Mouse (Mus musculus): ENCODE results near the gene Aurkb. TPM values are rescaled to one million over a fixed set of nuclear protein-coding genes. Genes with fewer than 3 reads are reported as not detected.

The Aurkb gene
- polyA plus RNA-seq, 1 experiment from 2014 or later = 92.5 TPM

GRCm38 (mm10) chr11:69078041-69078440, 32.6 kb downstream of the Aurkb start:
- no peak overlapping the region for H3K4me3 ChIP-seq (ENCODE audit: low read depth, low read length)
- no peak overlapping the region for H3K9ac ChIP-seq (ENCODE audit: low read depth, low read length)
- no peaks in the 10 kb centered on the region for H3K27me3 ChIP-seq (replicated peaks; ENCODE audit: control insufficient read depth, insufficient read depth, low read length)
- H3K4me2 ChIP-seq (ENCODE audit: low read depth, low read length) = no peak overlapping the region
- ATAC-seq (ENCODE audit: low read depth) (no peak), DNase-seq (ENCODE audit: low spot score) (no peak)
- no peaks in the 10 kb centered on the region for H3K4me1 ChIP-seq (ENCODE audit: control insufficient read depth, insufficient read depth, low read length)
- H3K27ac ChIP-seq (replicated peaks; ENCODE audit: low read depth, low read length) = no peak overlapping the region
- WGBS = 78% methylated on average over 6 of the region's 6 CpGs
- no peaks in the 10 kb centered on the region for H3K9me3 ChIP-seq (ENCODE audit: control insufficient read depth, low read length)
- H3K36me3 ChIP-seq (ENCODE audit: control insufficient read depth, insufficient read depth, low read length) = no peaks in the 10 kb centered on the region

DNA sequence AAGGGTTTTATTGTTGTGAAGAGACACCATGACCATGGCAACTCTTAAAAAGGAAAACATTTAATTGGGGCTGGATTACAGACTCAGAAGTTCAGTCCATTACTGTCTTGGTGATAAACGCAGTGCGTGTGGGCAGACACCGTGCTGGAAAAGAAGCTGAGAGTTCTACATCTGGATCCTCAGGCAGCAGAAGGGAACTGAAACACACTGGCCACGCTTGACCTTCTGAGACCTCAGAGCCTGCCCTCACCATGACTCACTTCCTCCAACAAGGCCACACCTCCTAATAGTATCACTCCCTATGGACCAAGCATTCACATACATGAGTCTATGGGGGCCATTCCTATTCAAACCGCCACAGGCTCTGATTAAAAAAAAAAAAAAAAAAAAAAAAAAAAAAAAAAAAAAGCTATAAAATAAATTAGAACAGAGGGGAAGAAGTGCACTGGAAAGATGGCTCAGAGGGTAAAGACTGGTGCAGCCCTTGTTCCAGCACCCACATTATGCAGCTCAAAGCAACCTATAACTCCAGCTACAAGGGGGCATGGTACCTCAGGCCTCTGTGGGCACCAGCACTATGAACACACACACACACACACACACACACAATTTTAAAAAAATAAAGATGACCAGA, 33.5 kb downstream of the Aurkb start:
- no peaks in the 10 kb centered on the region for H3K4me1 ChIP-seq (ENCODE audit: control insufficient read depth, insufficient read depth, low read length)
- no peaks in the 10 kb centered on the region for H3K36me3 ChIP-seq (ENCODE audit: control insufficient read depth, insufficient read depth, low read length)
- H3K4me2 ChIP-seq (ENCODE audit: low read depth, low read length) = no peak overlapping the region
- H3K9ac ChIP-seq (ENCODE audit: low read depth, low read length) = no peak overlapping the region
- no peaks in the 10 kb centered on the region for H3K27me3 ChIP-seq (replicated peaks; ENCODE audit: control insufficient read depth, insufficient read depth, low read length)
- H3K9me3 ChIP-seq (ENCODE audit: control insufficient read depth, low read length) = no peaks in the 10 kb centered on the region
- 56% methylated on average over 5 of the region's 5 CpGs for WGBS
- DNase-seq (ENCODE audit: low spot score) (no peak), ATAC-seq (ENCODE audit: low read depth) (no peak)
- no peak overlapping the region for H3K27ac ChIP-seq (replicated peaks; ENCODE audit: low read depth, low read length)
- H3K4me3 ChIP-seq (ENCODE audit: low read depth, low read length) = no peak overlapping the region

DNA sequence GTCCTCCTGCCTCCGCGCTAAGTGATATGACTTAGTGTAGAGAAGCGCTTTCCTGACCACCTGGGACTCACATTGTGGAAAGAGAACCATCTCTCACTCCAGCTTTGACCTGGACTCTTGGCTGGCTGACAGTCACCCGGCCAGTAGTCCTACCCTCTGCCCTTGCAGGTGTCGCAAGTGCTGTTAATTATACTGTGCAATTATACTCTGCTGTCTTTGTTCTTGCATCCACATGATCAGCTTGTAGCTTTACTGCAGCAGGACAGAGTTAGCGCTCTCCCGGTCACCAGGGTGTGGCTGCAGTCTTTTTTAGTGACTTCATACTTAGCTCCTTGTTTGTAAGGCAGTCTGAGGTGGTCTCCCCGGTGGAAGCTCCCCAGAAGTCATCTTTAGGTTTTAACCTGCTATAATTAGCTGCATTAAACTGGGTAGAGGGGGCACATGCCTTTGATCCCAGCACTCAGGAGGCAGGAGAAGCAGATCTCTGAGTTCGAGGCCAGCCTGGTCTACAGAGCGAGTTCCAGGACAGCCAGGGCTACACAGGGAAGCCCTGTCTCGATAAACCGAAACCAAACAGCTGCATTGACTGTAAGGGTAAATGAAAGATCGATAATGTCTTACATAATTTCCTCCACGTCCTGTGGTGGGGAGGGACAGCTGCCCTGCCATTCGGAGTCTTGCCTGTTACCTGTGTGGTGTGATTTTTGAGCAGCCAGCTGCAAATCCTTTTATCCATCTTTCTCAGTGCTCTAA, 34.8 kb downstream of the Aurkb start:
- ATAC-seq (ENCODE audit: low read depth) (no peak), DNase-seq (ENCODE audit: low spot score) (no peak)
- H3K27me3 ChIP-seq (replicated peaks; ENCODE audit: control insufficient read depth, insufficient read depth, low read length) = no peaks in the 10 kb centered on the region
- H3K9me3 ChIP-seq (ENCODE audit: control insufficient read depth, low read length) = no peaks in the 10 kb centered on the region
- 80% methylated on average over 15 of the region's 15 CpGs for WGBS
- H3K9ac ChIP-seq (ENCODE audit: low read depth, low read length) = no peak overlapping the region
- no peak overlapping the region for H3K4me3 ChIP-seq (ENCODE audit: low read depth, low read length)
- H3K4me2 ChIP-seq (ENCODE audit: low read depth, low read length) = no peak overlapping the region
- H3K27ac ChIP-seq (replicated peaks; ENCODE audit: low read depth, low read length) = no peak overlapping the region
- H3K4me1 ChIP-seq (ENCODE audit: control insufficient read depth, insufficient read depth, low read length) = no peaks in the 10 kb centered on the region
- no peaks in the 10 kb centered on the region for H3K36me3 ChIP-seq (ENCODE audit: control insufficient read depth, insufficient read depth, low read length)

GRCm38 (mm10) chr11:69080855-69081222, 35.4 kb downstream of the Aurkb start:
- DNase-seq (ENCODE audit: low spot score) = no peak
- no peaks in the 10 kb centered on the region for H3K4me1 ChIP-seq (ENCODE audit: control insufficient read depth, insufficient read depth, low read length)
- no peak overlapping the region for H3K4me2 ChIP-seq (ENCODE audit: low read depth, low read length)
- no peaks in the 10 kb centered on the region for H3K9me3 ChIP-seq (ENCODE audit: control insufficient read depth, low read length)
- WGBS = 90% methylated on average over 8 of the region's 8 CpGs
- no peak overlapping the region for H3K27ac ChIP-seq (replicated peaks; ENCODE audit: low read depth, low read length)
- no peaks in the 10 kb centered on the region for H3K27me3 ChIP-seq (replicated peaks; ENCODE audit: control insufficient read depth, insufficient read depth, low read length)
- H3K9ac ChIP-seq (ENCODE audit: low read depth, low read length) = no peak overlapping the region
- no peaks in the 10 kb centered on the region for H3K36me3 ChIP-seq (ENCODE audit: control insufficient read depth, insufficient read depth, low read length)
- ATAC-seq (ENCODE audit: low read depth) = no peak
- H3K4me3 ChIP-seq (ENCODE audit: low read depth, low read length) = no peak overlapping the region

DNA sequence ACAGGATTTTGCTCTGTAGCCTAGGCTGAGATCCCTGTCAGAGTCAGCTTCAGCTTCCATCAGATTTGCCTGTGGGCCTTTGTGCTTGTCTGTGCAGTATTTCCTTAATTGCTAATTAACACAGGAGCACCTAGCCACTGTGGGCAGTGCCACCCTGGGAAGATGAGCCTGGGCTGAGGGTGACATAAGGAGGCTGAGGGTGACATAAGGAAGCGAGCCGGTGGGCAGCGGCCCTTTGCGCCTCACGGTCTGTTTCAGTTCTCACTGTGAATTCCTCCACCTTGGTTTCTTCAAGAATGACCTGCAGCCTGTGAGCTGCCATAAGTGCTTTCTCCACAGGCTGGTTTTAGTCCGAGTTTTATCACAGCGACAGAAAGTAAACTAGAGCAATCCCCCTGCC, 36.2 kb downstream of the Aurkb start:
- Histone ChIP-seq H3K4me3 (ENCODE audit: low read depth, low read length) (no peak overlapping the region), H3K9me3 (ENCODE audit: control insufficient read depth, low read length) (no peaks in the 10 kb centered on the region), H3K9ac (ENCODE audit: low read depth, low read length) (no peak overlapping the region), H3K4me2 (ENCODE audit: low read depth, low read length) (no peak overlapping the region), H3K27ac (replicated peaks; ENCODE audit: low read depth, low read length) (no peak overlapping the region), H3K27me3 (replicated peaks; ENCODE audit: control insufficient read depth, insufficient read depth, low read length) (no peaks in the 10 kb centered on the region), H3K36me3 (ENCODE audit: control insufficient read depth, insufficient read depth, low read length) (no peaks in the 10 kb centered on the region), H3K4me1 (ENCODE audit: control insufficient read depth, insufficient read depth, low read length) (no peaks in the 10 kb centered on the region)
- WGBS = 84% methylated on average over 7 of the region's 7 CpGs
- DNase-seq (ENCODE audit: low spot score) = no peak
- no peak for ATAC-seq (ENCODE audit: low read depth)

GRCm38 (mm10) chr11:69085608-69086007, 40.2 kb downstream of the Aurkb start:
- no peaks in the 10 kb centered on the region for H3K27me3 ChIP-seq (replicated peaks; ENCODE audit: control insufficient read depth, insufficient read depth, low read length)
- 77% methylated on average over 5 of the region's 6 CpGs for WGBS
- H3K4me2 ChIP-seq (ENCODE audit: low read depth, low read length) = no peak overlapping the region
- ATAC-seq (ENCODE audit: low read depth) = no peak
- H3K27ac ChIP-seq (replicated peaks; ENCODE audit: low read depth, low read length) = no peak overlapping the region
- no peaks in the 10 kb centered on the region for H3K9me3 ChIP-seq (ENCODE audit: control insufficient read depth, low read length)
- H3K4me3 ChIP-seq (ENCODE audit: low read depth, low read length) = no peak overlapping the region
- H3K9ac ChIP-seq (ENCODE audit: low read depth, low read length) = no peak overlapping the region
- DNase-seq (ENCODE audit: low spot score) = no peak
- H3K4me1 ChIP-seq (ENCODE audit: control insufficient read depth, insufficient read depth, low read length) = peaks cover 21% of the 10 kb centered on the region
- H3K36me3 ChIP-seq (ENCODE audit: control insufficient read depth, insufficient read depth, low read length) = peaks cover 11% of the 10 kb centered on the region

- H3K9me3 ChIP-seq (ENCODE audit: control insufficient read depth, low read length) = no peaks in the 10 kb centered on the region
- no peaks in the 10 kb centered on the region for H3K27me3 ChIP-seq (replicated peaks; ENCODE audit: control insufficient read depth, insufficient read depth, low read length)
- H3K36me3 ChIP-seq (ENCODE audit: control insufficient read depth, insufficient read depth, low read length) = peaks cover 15% of the 10 kb centered on the region
- DNase-seq (ENCODE audit: low spot score) = no peak
- H3K9ac ChIP-seq (ENCODE audit: low read depth, low read length) = no peak overlapping the region
- no peak overlapping the region for H3K4me3 ChIP-seq (ENCODE audit: low read depth, low read length)
- no peak overlapping the region for H3K4me2 ChIP-seq (ENCODE audit: low read depth, low read length)
- H3K4me1 ChIP-seq (ENCODE audit: control insufficient read depth, insufficient read depth, low read length) = peaks cover 21% of the 10 kb centered on the region
- WGBS = 65% methylated on average over 6 of the region's 6 CpGs
- no peak for ATAC-seq (ENCODE audit: low read depth)
- H3K27ac ChIP-seq (replicated peaks; ENCODE audit: low read depth, low read length) = peak overlapping the region; percentile 95; the same call in 1 of the 2 replicates
These were observed 40.9 kb downstream of the Aurkb start for GRCm38 (mm10) chr11:69086390-69086789.

DNA sequence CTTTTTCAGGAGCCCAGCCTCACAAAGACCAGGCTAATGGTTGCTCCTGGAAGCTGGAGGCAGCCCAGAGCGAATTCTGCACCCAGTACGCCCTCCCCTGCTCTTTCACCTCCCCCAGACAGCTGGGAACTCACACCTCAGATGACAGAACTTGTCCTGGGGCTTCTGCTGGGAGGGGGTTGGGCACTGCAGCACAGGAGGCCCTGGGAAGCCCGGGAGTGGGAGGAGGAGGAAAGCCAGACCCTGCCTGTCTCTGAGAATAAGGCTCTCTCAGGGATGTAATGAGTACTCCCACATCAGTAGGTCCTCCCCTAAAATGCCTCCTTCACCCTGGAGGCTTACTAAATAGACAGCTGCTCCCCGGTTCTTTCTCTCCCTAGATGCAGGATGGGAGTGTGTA, 41.6 kb downstream of the Aurkb start:
- Histone ChIP-seq H3K36me3 (ENCODE audit: control insufficient read depth, insufficient read depth, low read length) (peaks cover 22% of the 10 kb centered on the region), H3K9ac (ENCODE audit: low read depth, low read length) (no peak overlapping the region), H3K27ac (replicated peaks; ENCODE audit: low read depth, low read length) (peak overlapping the region; percentile 95), H3K4me2 (ENCODE audit: low read depth, low read length) (no peak overlapping the region), H3K27me3 (replicated peaks; ENCODE audit: control insufficient read depth, insufficient read depth, low read length) (no peaks in the 10 kb centered on the region), H3K4me1 (ENCODE audit: control insufficient read depth, insufficient read depth, low read length) (peaks cover 21% of the 10 kb centered on the region), H3K9me3 (ENCODE audit: control insufficient read depth, low read length) (no peaks in the 10 kb centered on the region), H3K4me3 (ENCODE audit: low read depth, low read length) (no peak overlapping the region)
- ATAC-seq (ENCODE audit: low read depth) = peak; percentile 24; the same call in 1 of the 2 replicates
- 28% methylated on average over 4 of the region's 4 CpGs for WGBS
- DNase-seq (ENCODE audit: low spot score) = peak; percentile 56

GRCm38 (mm10) chr11:69087597-69087996, 42.1 kb downstream of the Aurkb start:
- Histone ChIP-seq H3K27ac (replicated peaks; ENCODE audit: low read depth, low read length) (peak overlapping the region; percentile 95; the same call in 1 of the 2 replicates), H3K4me1 (ENCODE audit: control insufficient read depth, insufficient read depth, low read length) (peaks cover 22% of the 10 kb centered on the region), H3K4me3 (ENCODE audit: low read depth, low read length) (no peak overlapping the region), H3K9me3 (ENCODE audit: control insufficient read depth, low read length) (no peaks in the 10 kb centered on the region), H3K27me3 (replicated peaks; ENCODE audit: control insufficient read depth, insufficient read depth, low read length) (no peaks in the 10 kb centered on the region), H3K4me2 (ENCODE audit: low read depth, low read length) (peak overlapping the region; percentile 64), H3K9ac (ENCODE audit: low read depth, low read length) (peak overlapping the region; percentile 100; the same call in 1 of the 2 replicates), H3K36me3 (ENCODE audit: control insufficient read depth, insufficient read depth, low read length) (peaks cover 27% of the 10 kb centered on the region)
- 70% methylated on average over 2 of the region's 2 CpGs for WGBS
- DNase-seq (ENCODE audit: low spot score) (no peak), ATAC-seq (ENCODE audit: low read depth) (no peak)

All from embryonic facial prominence, embryonic 14.5 days (tissue).